Mouse (Mus musculus): ENCODE data around the gene Csf1. TPM values are rescaled to one million over a fixed set of nuclear protein-coding genes. Genes with fewer than 3 reads are reported as not detected.

The Csf1 gene
- total and polyA plus RNA-seq, 3 experiments = 0.12 to 0.19 TPM; not detected in 1

DNA sequence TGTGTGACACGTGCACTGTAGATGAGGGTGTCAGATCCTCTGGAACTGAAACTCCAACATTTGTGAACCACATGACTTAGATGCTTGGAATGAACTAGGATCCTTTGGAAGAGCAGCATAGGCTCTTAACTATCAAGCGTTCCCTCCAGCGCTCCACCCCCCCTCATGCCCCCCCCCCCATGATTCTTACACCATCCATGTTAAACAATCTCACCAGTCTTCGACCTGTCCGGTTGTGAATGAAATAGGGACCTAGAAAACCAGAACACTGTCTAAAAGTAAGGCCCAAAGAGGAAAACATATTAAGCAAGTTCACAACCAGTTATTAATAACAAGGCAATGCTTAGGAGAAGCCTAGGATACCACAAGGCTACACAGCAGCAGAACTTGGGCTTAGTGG lies 32.5 kb upstream of the Csf1 start:
- Histone ChIP-seq H3K9ac (ENCODE audit: control insufficient read depth, low read depth, low read length, poor library complexity, severe bottlenecking) (no peak overlapping the region), H3K9me3 (replicated peaks; ENCODE audit: insufficient read depth, low read length) (no peaks in the 10 kb centered on the region), H3K4me1 (ENCODE audit: control insufficient read depth in 1 of 2, insufficient read depth in 2 of 2, low read length in 2 of 2) (peaks cover 2 to 14% of the 10 kb centered on the region in 2 experiments; a peak in 2 of 4 replicates), H3K27ac (ENCODE audit: control insufficient read depth, low read depth, low read length) (no peak overlapping the region), H3K36me3 (ENCODE audit: control insufficient read depth in 1 of 2, insufficient read depth in 2 of 2, low read length in 2 of 2) (peaks cover 0 to 16% of the 10 kb centered on the region in 2 experiments; a peak in 2 of 4 replicates), H3K27me3 (ENCODE audit: control insufficient read depth in 1 of 2, insufficient read depth in 2 of 2, low read length in 2 of 2) (peaks cover 7 to 8% of the 10 kb centered on the region in 2 experiments), H3K79me2 (ENCODE audit: control insufficient read depth, insufficient read depth, low read length, poor library complexity) (no peaks in the 10 kb centered on the region), H3K4me3 (ENCODE audit: control insufficient read depth in 1 of 2, insufficient read depth in 1 of 2, low read depth in 2 of 2, low read length in 2 of 2) (no peak overlapping the region)
- TF ChIP-seq TBP (IDR thresholded peaks at IDR 0.05; ENCODE audit: low read depth, low read length) (no peak), NRF1 (IDR thresholded peaks at IDR 0.05; ENCODE audit: insufficient read depth, low read depth, low read length, poor library complexity, severe bottlenecking) (no peak), MYC (IDR thresholded peaks at IDR 0.05; ENCODE audit: low read depth, low read length) (no peak), NELFE (IDR thresholded peaks at IDR 0.05; ENCODE audit: low read depth, low read length) (no peak), TCF12 (IDR thresholded peaks at IDR 0.05; ENCODE audit: low read depth, low read length) (no peak)
- no peak for DNase-seq (ENCODE audit: low read depth, low spot score)

DNA sequence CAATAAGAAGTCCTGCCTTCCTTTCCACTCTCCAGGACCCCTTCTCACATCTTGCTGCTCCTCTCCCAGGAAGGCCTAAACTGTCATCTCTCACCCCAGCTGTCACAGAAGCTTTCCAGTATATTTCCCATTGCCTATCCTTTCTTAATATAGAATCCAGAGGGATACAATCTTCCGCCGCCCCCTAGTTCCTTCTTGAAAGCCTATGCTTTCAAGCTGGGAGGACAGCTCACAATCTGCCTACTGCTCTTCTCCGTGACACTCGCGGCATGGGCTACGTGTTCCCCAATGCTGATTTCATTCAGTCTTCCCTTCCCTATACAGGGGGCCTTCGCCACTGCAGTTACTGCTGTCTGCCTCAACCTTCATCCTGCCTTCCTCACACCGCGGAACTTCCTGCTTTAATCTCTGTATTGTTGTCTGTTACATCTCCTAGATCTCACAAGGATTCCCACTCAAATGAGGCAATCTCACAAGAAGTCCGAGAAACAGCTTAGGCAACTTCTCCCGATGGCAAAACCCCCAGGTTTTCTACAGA lies 30.6 kb upstream of the Csf1 start:
- DNase-seq (ENCODE audit: low read depth, low spot score) = no peak
- H3K36me3 ChIP-seq (ENCODE audit: control insufficient read depth in 1 of 2, insufficient read depth in 2 of 2, low read length in 2 of 2) = peaks cover 0 to under 1% of the 10 kb centered on the region in 2 experiments; a peak in 1 of 4 replicates
- H3K4me1 ChIP-seq (ENCODE audit: control insufficient read depth in 1 of 2, insufficient read depth in 2 of 2, low read length in 2 of 2) = no peaks in the 10 kb centered on the region
- H3K4me3 ChIP-seq (ENCODE audit: control insufficient read depth in 1 of 2, insufficient read depth in 1 of 2, low read depth in 2 of 2, low read length in 2 of 2) = no peak overlapping the region
- H3K27ac ChIP-seq (ENCODE audit: control insufficient read depth, low read depth, low read length) = no peak overlapping the region
- no peaks in the 10 kb centered on the region for H3K9me3 ChIP-seq (replicated peaks; ENCODE audit: insufficient read depth, low read length)
- peaks cover 5 to 7% of the 10 kb centered on the region in 2 experiments for H3K27me3 ChIP-seq (ENCODE audit: control insufficient read depth in 1 of 2, insufficient read depth in 2 of 2, low read length in 2 of 2)
- H3K9ac ChIP-seq (ENCODE audit: control insufficient read depth, low read depth, low read length, poor library complexity, severe bottlenecking) = no peak overlapping the region
- no peak for TF ChIP-seq USF2 (IDR thresholded peaks at IDR 0.05; ENCODE audit: borderline replicate concordance in 1 of 2, insufficient read depth in 1 of 2, low read depth in 1 of 2, low read length in 2 of 2)
- no peak for TF ChIP-seq ZNF384 (IDR thresholded peaks at IDR 0.05; ENCODE audit: low read depth, low read length)
- TF ChIP-seq POLR2A (IDR thresholded peaks at IDR 0.05; ENCODE audit: control insufficient read depth in 1 of 2, insufficient read depth in 1 of 2, low read depth in 1 of 2, low read length in 2 of 2, poor library complexity in 1 of 2) = no peak
- no peak for TF ChIP-seq POLR2AphosphoS5 (IDR thresholded peaks at IDR 0.05; ENCODE audit: borderline replicate concordance, low read depth, low read length)
- no peaks in the 10 kb centered on the region for H3K79me2 ChIP-seq (ENCODE audit: control insufficient read depth, insufficient read depth, low read length, poor library complexity)

DNA sequence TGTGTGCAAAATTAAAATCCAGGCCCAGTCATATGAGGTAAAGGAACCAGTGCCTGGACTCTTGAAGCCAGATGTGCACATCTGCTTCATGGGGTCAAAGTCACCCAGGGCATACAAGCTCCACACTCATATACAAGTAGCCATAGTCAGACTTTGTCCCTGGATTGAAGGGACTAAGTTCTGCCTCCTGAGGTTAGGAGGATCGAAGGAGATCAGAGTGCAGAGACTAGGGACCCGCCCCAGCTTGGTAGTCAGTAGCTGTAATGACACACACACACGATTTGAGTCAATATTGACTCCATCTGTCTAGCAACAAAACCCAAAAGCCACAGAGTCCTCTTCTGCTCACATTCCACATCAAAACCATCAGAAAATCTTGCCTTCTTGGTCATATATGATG lies 30.0 kb upstream of the Csf1 start:
- Histone ChIP-seq H3K36me3 (ENCODE audit: control insufficient read depth in 1 of 2, insufficient read depth in 2 of 2, low read length in 2 of 2) (no peaks in the 10 kb centered on the region), H3K27ac (ENCODE audit: control insufficient read depth, low read depth, low read length) (no peak overlapping the region), H3K79me2 (ENCODE audit: control insufficient read depth, insufficient read depth, low read length, poor library complexity) (no peaks in the 10 kb centered on the region), H3K4me3 (ENCODE audit: control insufficient read depth in 1 of 2, insufficient read depth in 1 of 2, low read depth in 2 of 2, low read length in 2 of 2) (no peak overlapping the region), H3K9me3 (replicated peaks; ENCODE audit: insufficient read depth, low read length) (no peaks in the 10 kb centered on the region), H3K4me1 (ENCODE audit: control insufficient read depth in 1 of 2, insufficient read depth in 2 of 2, low read length in 2 of 2) (no peaks in the 10 kb centered on the region), H3K9ac (ENCODE audit: control insufficient read depth, low read depth, low read length, poor library complexity, severe bottlenecking) (no peak overlapping the region), H3K27me3 (ENCODE audit: control insufficient read depth in 1 of 2, insufficient read depth in 2 of 2, low read length in 2 of 2) (peaks cover 7 to 10% of the 10 kb centered on the region in 2 experiments)
- TF ChIP-seq POLR2AphosphoS2 (IDR thresholded peaks at IDR 0.05; ENCODE audit: low read length) (no peak), NELFE (IDR thresholded peaks at IDR 0.05; ENCODE audit: low read depth, low read length) (no peak), JUND (IDR thresholded peaks at IDR 0.05; ENCODE audit: low read depth, low read length) (no peak), UBTF (IDR thresholded peaks at IDR 0.05; ENCODE audit: borderline replicate concordance, insufficient read depth, low read depth, low read length) (no peak), MYB (IDR thresholded peaks at IDR 0.05; ENCODE audit: low read depth, low read length) (no peak), RCOR1 (IDR thresholded peaks at IDR 0.05; ENCODE audit: low read depth, low read length) (no peak), MAZ (IDR thresholded peaks at IDR 0.05; ENCODE audit: low read depth, low read length) (no peak)
- DNase-seq (ENCODE audit: low read depth, low spot score) = no peak

All from MEL (cell line).